Comparison of ENCODE assay signal across 8 mouse cellular contexts in the genomic region with DNA sequence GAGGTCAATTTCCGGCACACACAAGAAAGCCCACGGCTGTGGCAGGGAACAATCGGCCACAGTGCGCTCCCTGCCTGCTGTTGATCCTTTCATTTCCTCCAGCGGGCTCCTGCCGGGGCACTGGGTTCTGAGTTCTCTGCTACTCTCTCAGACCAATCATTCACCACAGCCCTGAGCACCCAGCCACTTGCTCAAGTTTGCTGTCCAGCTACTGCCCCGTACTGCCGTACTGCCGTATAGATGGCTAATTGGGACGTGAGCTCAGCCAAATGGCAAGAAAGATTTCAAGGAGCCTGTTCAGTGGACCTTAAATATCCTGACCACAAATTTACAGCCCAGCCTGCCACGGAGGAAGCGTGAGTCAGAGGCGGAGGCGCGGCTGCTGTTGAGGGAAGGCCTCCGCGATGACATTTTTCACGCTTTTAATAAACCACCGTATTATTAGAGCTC. TPM values are rescaled to one million over a fixed set of nuclear protein-coding genes. Genes with fewer than 3 reads are reported as not detected.
A peak's percentile ranks its signal among the peaks of the same experiment; 100 is the strongest.
DNase-seq lines count a peak whose midpoint lies in the region; ATAC-seq and TF ChIP-seq lines count a peak whose summit lies in the region.

No protein-coding gene starts in this region.

- peak overlapping the region; percentile 17 for H3K4me3 ChIP-seq in forebrain, embryonic 13.5 days
- H3K4me3 ChIP-seq in hindbrain, embryonic 13.5 days = peak overlapping the region; percentile 24; the same call in 1 of the 2 replicates
- peak overlapping the region; percentile 23 for H3K4me3 ChIP-seq in left cerebral cortex, adult 2 months
- H3K4me3 ChIP-seq in midbrain, embryonic 10.5 days = peak overlapping the region; percentile 44

- WGBS in forebrain, embryonic 13.5 days = 6% methylated on average over 19 of the region's 19 CpGs
- WGBS in hindbrain, embryonic 13.5 days = 9% methylated on average over 19 of the region's 19 CpGs
- WGBS in midbrain, embryonic 10.5 days = 11% methylated on average over 19 of the region's 19 CpGs

- no peaks in the 10 kb centered on the region for H3K9me3 ChIP-seq in forebrain, embryonic 13.5 days (replicated peaks)
- H3K9me3 ChIP-seq in hindbrain, embryonic 13.5 days = no peaks in the 10 kb centered on the region
- no peaks in the 10 kb centered on the region for H3K9me3 ChIP-seq in midbrain, embryonic 10.5 days (replicated peaks)

- H3K27me3 ChIP-seq in forebrain, embryonic 13.5 days = peaks cover 67% of the 10 kb centered on the region
- peaks cover 71% of the 10 kb centered on the region for H3K27me3 ChIP-seq in hindbrain, embryonic 13.5 days
- peaks cover 90% of the 10 kb centered on the region for H3K27me3 ChIP-seq in midbrain, embryonic 10.5 days (ENCODE audit: low read depth, poor library complexity, severe bottlenecking)

- intact Hi-C loops in left cerebral cortex, adult 2 months (cut with DNase I) = loop anchor here (5.0 kb wide), 1 partner anchor 38 kb away; a partner anchor contains a TSS

- no peak overlapping the region for H3K27ac ChIP-seq in forebrain, embryonic 13.5 days
- H3K27ac ChIP-seq in hindbrain, embryonic 13.5 days = no peak overlapping the region
- H3K27ac ChIP-seq in left cerebral cortex, adult 2 months = no peak overlapping the region
- H3K27ac ChIP-seq in midbrain, embryonic 10.5 days (replicated peaks) = no peak overlapping the region

- H3K36me3 ChIP-seq in forebrain, embryonic 13.5 days (ENCODE audit: poor library complexity, severe bottlenecking) = no peaks in the 10 kb centered on the region
- no peaks in the 10 kb centered on the region for H3K36me3 ChIP-seq in hindbrain, embryonic 13.5 days
- H3K36me3 ChIP-seq in midbrain, embryonic 10.5 days = no peaks in the 10 kb centered on the region

- peak; percentile 7 to 10 for DNase-seq in left cerebral cortex, adult 18-20 months (ENCODE audit: low spot score in 2 of 2)
- DNase-seq in left cerebral cortex, adult 11 months (ENCODE audit: low spot score) = no peak
- peak; percentile 31 for DNase-seq in adrenal gland, postnatal 25 days
- peak; percentile 15 to 19 for DNase-seq in left cerebral cortex, adult 2 months (ENCODE audit: extremely low spot score in 1 of 2, low spot score in 2 of 2)
- peak; percentile 56 for DNase-seq in midbrain, embryonic 10.5 days (ENCODE audit: low spot score)
- DNase-seq in yolk sac, embryonic 10.5 days (ENCODE audit: low spot score) = peak; percentile 24

- peak overlapping the region; percentile 46; the same call in 1 of the 2 replicates for H3K9ac ChIP-seq in forebrain, embryonic 13.5 days
- H3K9ac ChIP-seq in hindbrain, embryonic 13.5 days = no peak overlapping the region

- TF ChIP-seq CTCF in left cerebral cortex, adult 2 months (IDR thresholded peaks at IDR 0.05) = no peak

- ATAC-seq in forebrain, embryonic 13.5 days = no peak
- ATAC-seq in hindbrain, embryonic 13.5 days (ENCODE audit: low FRiP score) = no peak

- H3K4me1 ChIP-seq in forebrain, embryonic 13.5 days = peaks cover 15% of the 10 kb centered on the region
- peaks cover 13% of the 10 kb centered on the region for H3K4me1 ChIP-seq in hindbrain, embryonic 13.5 days (replicated peaks)
- H3K4me1 ChIP-seq in midbrain, embryonic 10.5 days = peaks cover 17% of the 10 kb centered on the region

- peak overlapping the region; percentile 45 for H3K4me2 ChIP-seq in forebrain, embryonic 13.5 days
- H3K4me2 ChIP-seq in hindbrain, embryonic 13.5 days = peak overlapping the region; percentile 42

RNA-seq across cellular contexts. Expression of a gene that starts 39.1 kb away (rescaled TPM):
- under 1 TPM in 1 of 2 experiments, not detected in 1; 0.14 TPM for total RNA-seq in left cerebral cortex, adult 18-20 months (2021)
- not detected in 2 replicates for total RNA-seq in adrenal gland, postnatal 25 days (2021)
- 0.06 and 0.26 TPM in 2 replicates for polyA plus RNA-seq in forebrain, embryonic 13.5 days (2015; fragmentation: Nextera tagmentation; extraction: Ambion mirVana)
- 0.34 TPM in 2 replicates for polyA plus RNA-seq in hindbrain, embryonic 13.5 days (2015; fragmentation: Nextera tagmentation; extraction: Ambion mirVana)
- under 1 TPM in 1 of 2 experiments, not detected in 1; 0.19 TPM for total RNA-seq in left cerebral cortex, adult 2 months (2021)
- 0.04 and 0.20 TPM in 2 replicates for polyA plus RNA-seq in midbrain, embryonic 10.5 days (2016; fragmentation: Nextera tagmentation; extraction: Ambion mirVana)
